Mouse (Mus musculus) forebrain, embryonic 16.5 days (tissue): Measurements from ENCODE around the gene Igf1r. TPM values are rescaled to one million over a fixed set of nuclear protein-coding genes. Genes with fewer than 3 reads are reported as not detected.
"Not testable (repeated sequence)": the region's sequence is repeated elsewhere in the genome, so short reads cannot be mapped to it uniquely, and the experiment has no call there.

Experiments
- ATAC-seq: fragments of 200-750 bp; cut with Nextera tagmentation; 2 replicates; pipeline ENCODE4 v1.8.0; 2017; ENCODE audit warnings: mild to moderate bottlenecking, moderate library complexity
- H3K27ac ChIP-seq: fragments of 300-500 bp; sonication (generic); 2 replicates; pipeline ENCODE4 v1.5.1; 2014; ENCODE audit warnings: low read length, control low read depth
- H3K27me3 ChIP-seq: fragments of 300-500 bp; sonication (generic); replicated peaks from 2 replicates; pipeline ENCODE4 v1.6.1; 2014; ENCODE audit warnings: low read length; ENCODE audit not compliant: control insufficient read depth, insufficient read depth
- H3K36me3 ChIP-seq: fragments of 300-500 bp; sonication (generic); 2 replicates; pipeline ENCODE4 v1.6.1; 2014; ENCODE audit not compliant: control insufficient read depth, insufficient read depth
- H3K4me1 ChIP-seq: fragments of 300-500 bp; sonication (generic); replicated peaks from 2 replicates; pipeline ENCODE4 v1.6.1; 2014; ENCODE audit warnings: low read length; ENCODE audit not compliant: control insufficient read depth, insufficient read depth
- H3K4me2 ChIP-seq: fragments of 300-500 bp; sonication (generic); 2 replicates; pipeline ENCODE4 v1.6.1; 2014; ENCODE audit warnings: mild to moderate bottlenecking, low read length, control low read depth
- H3K4me3 ChIP-seq: fragments of 300-500 bp; sonication (generic); replicated peaks from 2 replicates; pipeline ENCODE4 v1.5.1; 2014; ENCODE audit warnings: mild to moderate bottlenecking, low read length, control low read depth
- H3K9ac ChIP-seq: fragments of 300-500 bp; sonication (generic); replicated peaks from 2 replicates; pipeline ENCODE4 v1.6.1; 2014; ENCODE audit warnings: low read depth, low read length, control low read depth
- H3K9me3 ChIP-seq: fragments of 300-500 bp; sonication (generic); 2 replicates; pipeline ENCODE4 v1.6.1; 2016; ENCODE audit warnings: low read length; ENCODE audit not compliant: control insufficient read depth
- WGBS: fragments of 180-500 bp; shearing (Covaris S2); extraction: QIAGEN DNeasy Blood & Tissue Kit; methylation state at CpG from one replicate; pipeline ENCODE4 v1.1.7; 2014; 5-methylcytosine and 5-hydroxymethylcytosine counted together
- polyA plus RNA-seq: library from polyadenylated mRNA; unstranded; fragments of >200 nt; fragmentation: Nextera tagmentation; extraction: Ambion mirVana; gene quantifications from 2 replicates; pipeline ENCODE4 v1.2.1, GENCODE M21; 2015

The Igf1r gene
- polyA plus RNA-seq, 1 experiment from 2014 or later, result 27.1 TPM

GRCm38 (mm10) chr7:68264531-68264930 is 311.9 kb downstream of the Igf1r start:
- Histone ChIP-seq H3K36me3 (no peaks in the 10 kb centered on the region), H3K27me3 (no peaks in the 10 kb centered on the region), H3K4me1 (peaks cover 14% of the 10 kb centered on the region), H3K4me2 (peak overlapping the region; percentile 59), H3K4me3 (peak overlapping the region; percentile 25), H3K9me3 (no peaks in the 10 kb centered on the region), H3K9ac (no peak overlapping the region), H3K27ac (no peak overlapping the region)
- ATAC-seq, result peak; percentile 80
- 11% methylated on average over 14 of the region's 14 CpGs for WGBS

DNA sequence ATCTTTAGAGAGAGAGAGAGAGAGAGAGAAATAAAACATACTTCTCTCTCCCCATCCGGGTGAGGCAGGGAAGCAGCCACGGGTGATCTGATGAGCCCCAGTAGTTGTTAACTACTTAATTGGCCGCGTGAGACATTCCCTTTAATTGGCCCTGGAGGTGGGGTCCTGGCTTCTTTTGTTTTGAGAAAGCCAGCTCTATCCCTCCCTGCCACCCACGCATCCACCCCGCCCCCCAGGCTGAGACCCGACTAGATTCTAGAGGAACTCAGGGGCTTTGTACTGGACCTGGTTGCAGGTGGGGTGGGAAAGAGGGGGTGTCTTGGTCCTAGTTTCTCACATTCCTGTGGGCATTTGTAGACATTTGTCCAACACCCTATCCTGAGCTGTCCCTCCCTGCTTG is 312.8 kb downstream of the Igf1r start:
- Histone ChIP-seq H3K4me2 (no peak overlapping the region), H3K36me3 (no peaks in the 10 kb centered on the region), H3K9ac (no peak overlapping the region), H3K27ac (no peak overlapping the region), H3K4me1 (peaks cover 14% of the 10 kb centered on the region), H3K9me3 (no peaks in the 10 kb centered on the region), H3K27me3 (no peaks in the 10 kb centered on the region), H3K4me3 (no peak overlapping the region)
- WGBS, result 13% methylated on average over 7 of the region's 7 CpGs
- no peak for ATAC-seq

DNA sequence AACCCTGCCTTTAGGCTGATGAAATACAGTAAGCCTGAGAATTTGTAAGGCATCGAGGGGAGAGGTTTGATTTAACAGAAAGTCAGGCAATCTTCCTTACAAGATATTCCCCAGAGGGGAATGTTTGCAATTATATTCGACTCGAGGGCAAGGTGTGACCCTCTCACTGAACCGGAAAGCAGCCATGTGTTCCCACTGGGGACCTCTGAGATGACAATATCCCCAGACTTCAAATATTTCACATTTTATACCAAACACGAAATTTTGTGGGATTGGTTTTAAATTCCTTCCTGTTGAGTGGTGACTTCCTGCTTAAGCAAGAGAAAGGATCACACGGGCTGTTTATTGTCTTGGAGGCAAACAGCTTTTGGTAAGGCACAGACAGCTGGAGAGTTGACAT is 314.1 kb downstream of the Igf1r start:
- Histone ChIP-seq H3K27ac (no peak overlapping the region), H3K4me1 (peaks cover 14% of the 10 kb centered on the region), H3K4me3 (no peak overlapping the region), H3K9me3 (no peaks in the 10 kb centered on the region), H3K4me2 (no peak overlapping the region), H3K36me3 (no peaks in the 10 kb centered on the region), H3K27me3 (no peaks in the 10 kb centered on the region), H3K9ac (no peak overlapping the region)
- WGBS, result 37% methylated on average over 6 of the region's 6 CpGs
- no peak for ATAC-seq

GRCm38 (mm10) chr7:68270551-68270950 is 317.9 kb downstream of the Igf1r start:
- no peaks in the 10 kb centered on the region for H3K9me3 ChIP-seq
- peaks cover 3% of the 10 kb centered on the region for H3K4me1 ChIP-seq
- no peak overlapping the region for H3K27ac ChIP-seq
- 0 out of 2 replicates have a peak, but pooled peaks cover 3% of the 10 kb centered on the region for H3K27me3 ChIP-seq
- ATAC-seq, result no peak
- no peak overlapping the region for H3K4me2 ChIP-seq
- H3K36me3 ChIP-seq, result no peaks in the 10 kb centered on the region
- H3K4me3 ChIP-seq, result no peak overlapping the region
- WGBS, result 64% methylated on average over 4 of the region's 4 CpGs
- H3K9ac ChIP-seq, result no peak overlapping the region

- no peak for ATAC-seq
- Histone ChIP-seq H3K9me3 (no peaks in the 10 kb centered on the region), H3K4me3 (no peak overlapping the region), H3K27me3 (0 out of 2 replicates have a peak, but pooled peaks cover 3% of the 10 kb centered on the region), H3K27ac (no peak overlapping the region), H3K4me1 (peaks cover 11% of the 10 kb centered on the region), H3K9ac (no peak overlapping the region), H3K4me2 (no peak overlapping the region), H3K36me3 (no peaks in the 10 kb centered on the region)
- WGBS, result 87% methylated on average over 6 of the region's 6 CpGs
Measured at GRCm38 (mm10) chr7:68271816-68272215, 319.2 kb downstream of the Igf1r start.

GRCm38 (mm10) chr7:68272607-68273006 is 320.0 kb downstream of the Igf1r start:
- H3K36me3 ChIP-seq, result no peaks in the 10 kb centered on the region
- no peaks in the 10 kb centered on the region for H3K9me3 ChIP-seq
- H3K4me1 ChIP-seq, result peaks cover 13% of the 10 kb centered on the region
- 0 out of 2 replicates have a peak, but pooled peaks cover 3% of the 10 kb centered on the region for H3K27me3 ChIP-seq
- ATAC-seq, result no peak
- H3K4me2 ChIP-seq, result no peak overlapping the region
- 83% methylated on average over 10 of the region's 10 CpGs for WGBS
- H3K4me3 ChIP-seq, result no peak overlapping the region
- no peak overlapping the region for H3K9ac ChIP-seq
- H3K27ac ChIP-seq, result no peak overlapping the region

- Histone ChIP-seq H3K4me3 (no peak within 1 kb of the TSS), H3K27me3 (0 out of 2 replicates have a peak, but pooled peaks cover 3% of the 10 kb centered on the region), H3K9me3 (no peaks in the 10 kb centered on the region), H3K27ac (no peak within 1 kb of the TSS), H3K4me2 (no peak within 1 kb of the TSS), H3K9ac (no peak within 1 kb of the TSS), H3K36me3 (no peaks in the 10 kb centered on the region), H3K4me1 (peaks cover 17% of the 10 kb centered on the region)
- no peak for ATAC-seq
Measured at GRCm38 (mm10) chr7:68273515-68273914, 320.9 kb downstream of the Igf1r start, which contains the start of gene Fam169b. Gene Fam169b, plus strand, starts transcription at chr7:68273839.

DNA sequence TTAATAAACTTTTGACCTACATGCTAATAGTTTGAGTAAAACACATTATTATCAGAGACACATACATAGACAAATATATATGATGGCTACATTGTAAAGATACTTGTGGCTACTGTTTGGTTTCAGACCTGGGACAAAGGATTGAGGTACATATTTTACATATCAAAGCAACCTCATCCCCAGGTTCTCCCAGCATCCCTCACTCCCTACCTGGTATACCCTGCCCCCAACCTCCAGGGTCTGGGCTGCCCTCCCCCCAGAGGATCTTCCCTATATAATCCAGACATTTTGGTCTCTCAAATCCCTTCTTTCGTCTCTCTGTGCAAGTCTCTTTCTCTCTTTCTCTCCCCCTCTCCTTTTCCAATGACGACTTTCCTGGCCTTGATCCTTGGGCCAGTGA is 321.6 kb downstream of the Igf1r start:
- Histone ChIP-seq H3K4me2 (no peak overlapping the region), H3K4me3 (no peak overlapping the region)

DNA sequence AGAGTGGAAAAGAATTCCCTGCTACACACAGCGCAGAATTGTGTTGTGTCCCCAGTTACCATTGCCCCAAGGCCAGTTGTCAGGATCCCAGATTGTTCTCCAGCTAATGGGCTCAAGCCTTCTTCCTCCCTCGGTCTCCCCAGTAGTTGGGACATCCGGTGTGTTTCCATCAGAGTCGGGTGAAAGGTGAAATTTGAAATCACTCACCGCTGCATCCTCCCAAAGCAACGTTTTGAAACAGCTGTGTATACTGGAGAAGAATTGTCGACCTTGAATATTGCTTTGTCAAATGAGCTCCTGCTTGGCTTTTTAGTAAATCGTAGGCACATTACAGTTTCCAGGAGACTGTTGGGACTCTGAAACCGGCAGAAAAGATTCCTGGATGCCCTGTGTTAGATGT is 322.3 kb downstream of the Igf1r start:
- WGBS, result 78% methylated on average over 9 of the region's 9 CpGs

More for the DNA sequence above, 321.6 kb downstream of the Igf1r start:
- Histone ChIP-seq H3K4me1 (peaks cover 17% of the 10 kb centered on the region), H3K27ac (no peak overlapping the region), H3K36me3 (no peaks in the 10 kb centered on the region), H3K27me3 (0 out of 2 replicates have a peak, but pooled peaks cover 3% of the 10 kb centered on the region), H3K9me3 (no peaks in the 10 kb centered on the region), H3K9ac (no peak overlapping the region)
- WGBS, result 59% methylated on average over 2 of the region's 2 CpGs
- no peak for ATAC-seq

GRCm38 (mm10) chr7:68275445-68275837 is 322.8 kb downstream of the Igf1r start:
- H3K9me3 ChIP-seq, H3K27ac ChIP-seq, H3K4me3 ChIP-seq, H3K27me3 ChIP-seq, H3K9ac ChIP-seq, H3K36me3 ChIP-seq, ATAC-seq: not testable (repeated sequence)
- 38% methylated on average over 9 of the region's 9 CpGs for WGBS
- H3K4me2 ChIP-seq, result peak overlapping the region; percentile 55
- peaks cover 17% of the 10 kb centered on the region for H3K4me1 ChIP-seq

More for the DNA sequence above, 322.3 kb downstream of the Igf1r start:
- no peaks in the 10 kb centered on the region for H3K9me3 ChIP-seq
- H3K4me1 ChIP-seq, result peaks cover 17% of the 10 kb centered on the region
- H3K36me3 ChIP-seq, result no peaks in the 10 kb centered on the region
- H3K4me3 ChIP-seq, result no peak overlapping the region
- H3K9ac ChIP-seq, result no peak overlapping the region
- no peak overlapping the region for H3K27ac ChIP-seq
- H3K27me3 ChIP-seq, result 0 out of 2 replicates have a peak, but pooled peaks cover 3% of the 10 kb centered on the region
- no peak overlapping the region for H3K4me2 ChIP-seq
- no peak for ATAC-seq
